Mouse (Mus musculus): ENCODE results near the gene Bsx. TPM values are rescaled to one million over a fixed set of nuclear protein-coding genes. Genes with fewer than 3 reads are reported as not detected.
A peak's percentile ranks its signal among the peaks of the same experiment; 100 is the strongest.

Bsx gene
- polyA plus RNA-seq, 1 experiment from 2014 or later = not detected

DNA sequence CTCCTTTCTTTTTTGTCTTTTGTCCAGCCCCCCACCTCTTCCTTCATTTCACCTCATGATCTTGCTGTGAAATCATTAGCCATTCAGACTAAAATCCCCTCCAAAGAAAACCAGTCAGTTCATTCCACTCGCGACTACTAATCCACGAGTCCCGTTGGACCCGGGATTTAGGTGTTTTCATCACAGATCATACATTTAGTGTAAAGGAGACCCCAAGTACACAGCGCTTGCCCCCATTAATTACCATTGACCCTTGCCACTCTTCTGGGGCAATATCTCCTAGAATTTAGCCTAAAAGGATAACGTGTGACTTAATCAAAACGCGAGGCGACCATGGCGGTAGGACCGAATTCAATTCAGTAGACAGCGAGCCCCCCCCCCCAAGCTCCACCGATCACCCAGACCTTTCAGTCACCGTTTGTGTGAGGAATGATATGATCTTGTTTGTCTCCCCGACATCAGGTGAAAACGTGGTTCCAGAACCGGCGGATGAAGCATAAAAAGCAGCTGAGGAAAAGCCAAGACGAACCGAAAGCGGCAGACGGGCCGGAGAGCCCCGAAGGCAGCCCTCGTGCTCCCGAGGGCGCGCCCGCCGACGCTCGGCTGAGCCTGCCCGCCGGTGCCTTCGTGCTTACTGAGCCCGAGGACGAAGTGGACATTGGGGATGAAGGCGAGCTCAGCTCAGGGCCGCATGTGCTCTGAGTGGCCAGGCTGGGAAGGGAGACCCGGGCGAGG lies 3.4 kb downstream of the Bsx start:
- Histone ChIP-seq H3K27ac (ENCODE audit: low read depth, low read length) (no peak overlapping the region), H3K27me3 (ENCODE audit: control insufficient read depth, insufficient read depth, low read length) (peaks cover 94% of the 10 kb centered on the region), H3K9ac (ENCODE audit: low read length) (no peak overlapping the region), H3K36me3 (ENCODE audit: control insufficient read depth, insufficient read depth, low read length) (no peaks in the 10 kb centered on the region), H3K4me1 (ENCODE audit: control insufficient read depth, insufficient read depth, low read length) (no peaks in the 10 kb centered on the region; the same call in 1 of the 2 replicates), H3K4me3 (ENCODE audit: low read depth, low read length) (peak overlapping the region; percentile 18; the same call in 1 of the 2 replicates), H3K4me2 (ENCODE audit: low read depth) (peak overlapping the region; percentile 17; the same call in 1 of the 2 replicates), H3K9me3 (ENCODE audit: control insufficient read depth, low read length) (no peaks in the 10 kb centered on the region)
- WGBS = under 1% methylated on average over 42 of the region's 42 CpGs
- no peak for ATAC-seq (ENCODE audit: insufficient read depth, low FRiP score, low TSS enrichment)
- DNase-seq (ENCODE audit: low spot score) = no peak

DNA sequence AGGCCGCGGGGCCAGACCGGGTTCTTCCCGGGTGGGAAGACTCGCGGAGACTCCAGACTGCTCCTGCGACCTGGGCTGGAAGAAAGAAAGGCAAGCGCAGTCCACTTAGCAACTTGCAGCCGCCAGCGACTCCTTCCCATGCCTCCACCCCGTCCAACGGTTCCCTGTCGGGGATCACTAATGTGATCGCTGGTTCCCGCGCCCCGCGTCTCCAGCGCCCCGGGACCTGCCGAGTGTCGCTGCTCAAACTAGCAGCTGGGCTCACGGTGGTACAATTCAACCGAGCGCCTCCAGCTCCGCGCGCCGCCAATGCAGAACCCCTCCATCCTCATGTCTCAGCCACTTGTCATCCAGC lies 3.9 kb downstream of the Bsx start:
- H3K4me2 ChIP-seq (ENCODE audit: low read depth) = peak overlapping the region; percentile 17; the same call in 1 of the 2 replicates
- H3K4me3 ChIP-seq (ENCODE audit: low read depth, low read length) = peak overlapping the region; percentile 18; the same call in 1 of the 2 replicates
- WGBS = 0% methylated on average over 29 of the region's 29 CpGs
- H3K36me3 ChIP-seq (ENCODE audit: control insufficient read depth, insufficient read depth, low read length) = no peaks in the 10 kb centered on the region
- H3K27me3 ChIP-seq (ENCODE audit: control insufficient read depth, insufficient read depth, low read length) = peaks cover 89% of the 10 kb centered on the region
- no peaks in the 10 kb centered on the region for H3K9me3 ChIP-seq (ENCODE audit: control insufficient read depth, low read length)
- no peaks in the 10 kb centered on the region; the same call in 1 of the 2 replicates for H3K4me1 ChIP-seq (ENCODE audit: control insufficient read depth, insufficient read depth, low read length)
- peak; percentile 56 for DNase-seq (ENCODE audit: low spot score)
- ATAC-seq (ENCODE audit: insufficient read depth, low FRiP score, low TSS enrichment) = no peak
- no peak overlapping the region for H3K9ac ChIP-seq (ENCODE audit: low read length)
- H3K27ac ChIP-seq (ENCODE audit: low read depth, low read length) = no peak overlapping the region

DNA sequence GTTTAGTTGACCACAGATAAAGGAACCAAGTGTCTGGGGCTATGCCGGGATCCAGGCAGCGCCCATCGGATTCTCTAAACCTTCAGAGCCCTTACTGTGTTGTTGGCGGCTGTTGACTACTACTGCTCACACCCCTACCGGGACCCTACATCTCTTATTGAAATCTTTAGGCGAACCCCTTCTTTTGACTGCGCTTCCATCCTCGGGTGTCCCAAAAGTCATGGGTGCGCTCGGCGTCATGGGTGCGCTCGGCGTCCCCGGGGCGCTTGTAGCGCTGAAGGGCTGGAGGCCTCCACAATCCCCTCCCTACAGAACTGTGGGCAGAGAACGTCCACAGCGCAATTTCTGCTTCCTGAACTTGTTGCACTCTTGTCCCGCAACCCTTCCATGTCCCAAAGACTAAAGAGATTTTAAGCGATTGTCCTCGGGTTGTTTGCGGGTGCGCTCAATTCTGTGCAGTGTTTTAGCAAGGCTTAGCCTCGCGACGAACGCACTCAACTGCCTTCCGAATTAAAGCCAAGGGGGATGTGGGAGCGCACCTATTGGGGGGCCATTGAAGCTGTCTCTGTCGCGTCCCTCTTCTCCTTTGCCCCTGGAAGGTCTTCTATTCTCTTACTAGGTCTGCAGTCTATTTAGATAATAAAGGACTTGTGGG lies 4.5 kb downstream of the Bsx start:
- no peaks in the 10 kb centered on the region for H3K36me3 ChIP-seq (ENCODE audit: control insufficient read depth, insufficient read depth, low read length)
- peak; percentile 44 for DNase-seq (ENCODE audit: low spot score)
- no peaks in the 10 kb centered on the region; the same call in 1 of the 2 replicates for H3K4me1 ChIP-seq (ENCODE audit: control insufficient read depth, insufficient read depth, low read length)
- no peak overlapping the region for H3K27ac ChIP-seq (ENCODE audit: low read depth, low read length)
- WGBS = under 1% methylated on average over 32 of the region's 32 CpGs
- H3K4me2 ChIP-seq (ENCODE audit: low read depth) = no peak overlapping the region
- H3K9ac ChIP-seq (ENCODE audit: low read length) = no peak overlapping the region
- ATAC-seq (ENCODE audit: insufficient read depth, low FRiP score, low TSS enrichment) = no peak
- H3K4me3 ChIP-seq (ENCODE audit: low read depth, low read length) = no peak overlapping the region
- H3K27me3 ChIP-seq (ENCODE audit: control insufficient read depth, insufficient read depth, low read length) = peaks cover 83% of the 10 kb centered on the region
- H3K9me3 ChIP-seq (ENCODE audit: control insufficient read depth, low read length) = no peaks in the 10 kb centered on the region

DNA sequence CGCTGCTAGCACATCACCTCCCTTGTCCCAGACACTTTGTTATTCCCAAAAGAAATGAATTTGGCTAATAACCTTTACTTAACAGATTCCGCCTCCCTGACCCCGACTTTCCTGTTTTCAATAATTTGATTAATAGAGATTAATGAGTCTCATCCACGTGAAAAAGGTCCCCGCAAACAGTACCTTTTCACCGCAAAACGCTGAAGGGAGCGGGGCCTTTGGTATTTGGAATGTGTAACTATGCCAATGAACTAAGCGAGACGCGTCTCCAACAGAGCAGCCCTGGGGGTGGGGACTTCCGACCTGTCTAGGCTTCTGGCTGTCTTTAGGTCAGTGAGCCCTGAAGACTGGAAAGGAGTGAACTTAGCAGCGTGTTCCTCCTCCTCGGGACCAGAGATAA lies 5.1 kb downstream of the Bsx start:
- peaks cover 78% of the 10 kb centered on the region for H3K27me3 ChIP-seq (ENCODE audit: control insufficient read depth, insufficient read depth, low read length)
- H3K9me3 ChIP-seq (ENCODE audit: control insufficient read depth, low read length) = no peaks in the 10 kb centered on the region
- H3K9ac ChIP-seq (ENCODE audit: low read length) = no peak overlapping the region
- no peak for ATAC-seq (ENCODE audit: insufficient read depth, low FRiP score, low TSS enrichment)
- H3K4me3 ChIP-seq (ENCODE audit: low read depth, low read length) = no peak overlapping the region
- no peaks in the 10 kb centered on the region for H3K36me3 ChIP-seq (ENCODE audit: control insufficient read depth, insufficient read depth, low read length)
- H3K4me1 ChIP-seq (ENCODE audit: control insufficient read depth, insufficient read depth, low read length) = no peaks in the 10 kb centered on the region; the same call in 1 of the 2 replicates
- no peak overlapping the region for H3K4me2 ChIP-seq (ENCODE audit: low read depth)
- under 1% methylated on average over 14 of the region's 14 CpGs for WGBS
- H3K27ac ChIP-seq (ENCODE audit: low read depth, low read length) = no peak overlapping the region
- no peak for DNase-seq (ENCODE audit: low spot score)

DNA sequence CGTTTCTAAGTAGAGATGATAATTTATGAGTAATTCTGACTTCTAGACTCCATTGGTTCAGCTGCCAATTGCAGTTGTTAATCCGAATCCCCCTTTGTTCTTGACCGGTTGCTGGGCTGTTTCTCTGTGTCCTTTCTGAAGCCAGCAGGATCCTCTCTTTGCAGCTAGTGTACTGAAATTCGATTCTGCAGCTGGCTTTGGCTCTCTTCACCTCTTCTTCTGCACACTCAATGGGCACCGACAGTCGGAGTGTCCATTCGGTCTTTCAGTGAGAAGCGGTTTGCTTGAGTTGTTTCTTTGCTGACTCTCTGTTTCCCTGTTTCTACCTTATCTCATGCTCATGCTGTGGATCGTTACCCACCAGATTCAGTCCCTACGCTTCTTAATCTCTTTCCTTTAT lies 11.7 kb downstream of the Bsx start:
- Histone ChIP-seq H3K27me3 (ENCODE audit: control insufficient read depth, insufficient read depth, low read length) (peaks cover 17% of the 10 kb centered on the region), H3K9me3 (ENCODE audit: control insufficient read depth, low read length) (no peaks in the 10 kb centered on the region), H3K4me3 (ENCODE audit: low read depth, low read length) (no peak overlapping the region), H3K36me3 (ENCODE audit: control insufficient read depth, insufficient read depth, low read length) (no peaks in the 10 kb centered on the region), H3K9ac (ENCODE audit: low read length) (no peak overlapping the region), H3K4me1 (ENCODE audit: control insufficient read depth, insufficient read depth, low read length) (no peaks in the 10 kb centered on the region), H3K4me2 (ENCODE audit: low read depth) (no peak overlapping the region), H3K27ac (ENCODE audit: low read depth, low read length) (no peak overlapping the region)
- DNase-seq (ENCODE audit: low spot score) = no peak
- no peak for ATAC-seq (ENCODE audit: insufficient read depth, low FRiP score, low TSS enrichment)
- WGBS = 33% methylated on average over 10 of the region's 10 CpGs

DNA sequence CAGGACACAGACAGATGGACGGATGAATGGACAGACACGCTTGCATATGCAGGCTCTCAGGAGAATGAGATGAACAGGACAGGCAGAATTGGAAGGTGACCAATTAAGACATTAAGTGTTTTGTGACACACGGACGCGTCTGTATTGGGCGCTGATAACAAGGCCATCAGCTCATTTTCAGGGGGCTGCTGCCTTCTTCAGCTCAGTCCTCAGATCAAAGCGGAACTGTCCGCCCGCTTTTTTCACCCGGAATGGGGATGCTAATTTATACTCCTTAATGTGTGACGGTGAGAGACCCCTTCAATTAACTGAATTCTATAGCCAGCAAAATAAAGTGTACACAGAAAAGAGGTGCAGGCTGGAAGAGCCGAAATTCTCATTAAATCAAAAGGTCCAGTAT lies 15.5 kb downstream of the Bsx start:
- ATAC-seq (ENCODE audit: insufficient read depth, low FRiP score, low TSS enrichment) (no peak), DNase-seq (ENCODE audit: low spot score) (no peak)
- WGBS = 20% methylated on average over 12 of the region's 12 CpGs
- Histone ChIP-seq H3K4me2 (ENCODE audit: low read depth) (no peak overlapping the region), H3K4me1 (ENCODE audit: control insufficient read depth, insufficient read depth, low read length) (no peaks in the 10 kb centered on the region), H3K9ac (ENCODE audit: low read length) (no peak overlapping the region), H3K9me3 (ENCODE audit: control insufficient read depth, low read length) (no peaks in the 10 kb centered on the region), H3K4me3 (ENCODE audit: low read depth, low read length) (no peak overlapping the region), H3K27ac (ENCODE audit: low read depth, low read length) (no peak overlapping the region), H3K27me3 (ENCODE audit: control insufficient read depth, insufficient read depth, low read length) (peaks cover 5% of the 10 kb centered on the region; the same call in 1 of the 2 replicates), H3K36me3 (ENCODE audit: control insufficient read depth, insufficient read depth, low read length) (no peaks in the 10 kb centered on the region)

DNA sequence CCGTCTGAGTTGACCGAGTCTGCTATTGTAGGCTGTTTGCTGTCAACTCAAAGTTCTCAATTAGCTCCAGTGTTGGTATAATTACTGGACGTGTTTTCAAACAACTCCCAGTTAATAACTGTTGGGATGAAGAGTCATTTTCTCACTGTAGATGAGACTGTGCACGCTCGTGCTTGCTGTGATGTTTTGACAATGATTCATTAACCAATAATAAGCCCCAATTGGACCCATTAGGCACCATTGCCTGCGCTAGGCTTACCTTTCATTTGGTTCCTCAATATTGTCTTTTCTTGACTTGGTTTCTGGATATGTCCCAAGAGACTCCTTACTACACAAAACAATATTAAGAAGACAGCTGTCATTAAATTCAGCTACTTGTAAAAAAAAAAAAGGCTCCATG lies 18.5 kb downstream of the Bsx start:
- Histone ChIP-seq H3K4me3 (ENCODE audit: low read depth, low read length) (no peak overlapping the region), H3K4me2 (ENCODE audit: low read depth) (no peak overlapping the region), H3K27ac (ENCODE audit: low read depth, low read length) (no peak overlapping the region), H3K9me3 (ENCODE audit: control insufficient read depth, low read length) (no peaks in the 10 kb centered on the region), H3K27me3 (ENCODE audit: control insufficient read depth, insufficient read depth, low read length) (0 out of 2 replicates have a peak, but pooled peaks cover 5% of the 10 kb centered on the region), H3K36me3 (ENCODE audit: control insufficient read depth, insufficient read depth, low read length) (no peaks in the 10 kb centered on the region), H3K4me1 (ENCODE audit: control insufficient read depth, insufficient read depth, low read length) (no peaks in the 10 kb centered on the region), H3K9ac (ENCODE audit: low read length) (no peak overlapping the region)
- WGBS = 78% methylated on average over 6 of the region's 6 CpGs
- ATAC-seq (ENCODE audit: insufficient read depth, low FRiP score, low TSS enrichment) (no peak), DNase-seq (ENCODE audit: low spot score) (no peak)

DNA sequence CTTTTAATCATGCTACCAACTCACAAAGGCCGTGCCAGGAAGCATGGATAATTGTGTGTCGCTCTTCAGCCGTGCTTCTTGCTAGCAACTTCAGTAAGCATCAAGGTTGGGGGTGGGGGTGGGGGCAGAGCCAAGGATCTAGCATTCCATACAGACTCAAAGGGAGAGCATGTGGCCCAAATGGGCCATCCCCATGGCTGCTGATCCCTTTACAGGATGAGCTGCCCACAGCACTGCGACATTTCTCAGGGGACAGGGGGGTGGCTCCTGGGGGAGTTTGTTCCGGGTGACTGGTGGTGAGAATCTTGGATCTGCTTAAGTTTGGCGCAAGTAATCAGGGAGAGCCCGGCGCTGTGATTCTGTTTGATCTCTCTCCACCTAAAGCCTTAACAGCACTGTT lies 33.5 kb downstream of the Bsx start:
- Histone ChIP-seq H3K27ac (ENCODE audit: low read depth, low read length) (no peak overlapping the region), H3K9ac (ENCODE audit: low read length) (no peak overlapping the region), H3K4me1 (ENCODE audit: control insufficient read depth, insufficient read depth, low read length) (no peaks in the 10 kb centered on the region), H3K9me3 (ENCODE audit: control insufficient read depth, low read length) (no peaks in the 10 kb centered on the region), H3K4me3 (ENCODE audit: low read depth, low read length) (no peak overlapping the region), H3K27me3 (ENCODE audit: control insufficient read depth, insufficient read depth, low read length) (no peaks in the 10 kb centered on the region), H3K36me3 (ENCODE audit: control insufficient read depth, insufficient read depth, low read length) (no peaks in the 10 kb centered on the region), H3K4me2 (ENCODE audit: low read depth) (no peak overlapping the region)
- 37% methylated on average over 8 of the region's 8 CpGs for WGBS
- no peak for DNase-seq (ENCODE audit: low spot score)
- no peak for ATAC-seq (ENCODE audit: insufficient read depth, low FRiP score, low TSS enrichment)

DNA sequence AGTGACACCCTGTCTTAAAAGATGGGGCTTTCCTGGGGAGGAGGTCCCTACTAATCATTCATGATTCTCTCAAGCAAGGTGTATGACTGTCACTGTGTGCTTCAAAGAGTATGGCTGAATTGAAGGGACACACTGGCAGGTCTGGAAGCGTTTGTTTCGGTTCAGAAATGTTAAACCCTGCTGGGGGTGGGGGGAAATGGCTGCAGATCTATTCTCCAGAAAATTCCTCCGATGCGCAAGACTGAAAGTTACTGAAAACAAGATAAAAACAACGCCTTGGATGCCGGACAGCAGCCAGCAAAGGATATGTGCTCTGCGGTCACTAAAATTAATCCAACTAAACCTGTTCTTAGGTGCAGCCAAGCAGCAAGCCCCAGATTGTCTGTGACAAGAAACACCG lies 34.5 kb downstream of the Bsx start:
- no peaks in the 10 kb centered on the region for H3K4me1 ChIP-seq (ENCODE audit: control insufficient read depth, insufficient read depth, low read length)
- no peak overlapping the region for H3K4me2 ChIP-seq (ENCODE audit: low read depth)
- no peaks in the 10 kb centered on the region for H3K9me3 ChIP-seq (ENCODE audit: control insufficient read depth, low read length)

More for the DNA sequence above, 34.5 kb downstream of the Bsx start:
- no peak for DNase-seq (ENCODE audit: low spot score)
- Histone ChIP-seq H3K4me3 (ENCODE audit: low read depth, low read length) (no peak overlapping the region), H3K27ac (ENCODE audit: low read depth, low read length) (no peak overlapping the region), H3K27me3 (ENCODE audit: control insufficient read depth, insufficient read depth, low read length) (no peaks in the 10 kb centered on the region), H3K36me3 (ENCODE audit: control insufficient read depth, insufficient read depth, low read length) (no peaks in the 10 kb centered on the region), H3K9ac (ENCODE audit: low read length) (no peak overlapping the region)
- no peak for ATAC-seq (ENCODE audit: insufficient read depth, low FRiP score, low TSS enrichment)
- 74% methylated on average over 8 of the region's 8 CpGs for WGBS
